Mouse (Mus musculus): ENCODE measurements around the gene Adh1.

The Adh1 gene

DNA sequence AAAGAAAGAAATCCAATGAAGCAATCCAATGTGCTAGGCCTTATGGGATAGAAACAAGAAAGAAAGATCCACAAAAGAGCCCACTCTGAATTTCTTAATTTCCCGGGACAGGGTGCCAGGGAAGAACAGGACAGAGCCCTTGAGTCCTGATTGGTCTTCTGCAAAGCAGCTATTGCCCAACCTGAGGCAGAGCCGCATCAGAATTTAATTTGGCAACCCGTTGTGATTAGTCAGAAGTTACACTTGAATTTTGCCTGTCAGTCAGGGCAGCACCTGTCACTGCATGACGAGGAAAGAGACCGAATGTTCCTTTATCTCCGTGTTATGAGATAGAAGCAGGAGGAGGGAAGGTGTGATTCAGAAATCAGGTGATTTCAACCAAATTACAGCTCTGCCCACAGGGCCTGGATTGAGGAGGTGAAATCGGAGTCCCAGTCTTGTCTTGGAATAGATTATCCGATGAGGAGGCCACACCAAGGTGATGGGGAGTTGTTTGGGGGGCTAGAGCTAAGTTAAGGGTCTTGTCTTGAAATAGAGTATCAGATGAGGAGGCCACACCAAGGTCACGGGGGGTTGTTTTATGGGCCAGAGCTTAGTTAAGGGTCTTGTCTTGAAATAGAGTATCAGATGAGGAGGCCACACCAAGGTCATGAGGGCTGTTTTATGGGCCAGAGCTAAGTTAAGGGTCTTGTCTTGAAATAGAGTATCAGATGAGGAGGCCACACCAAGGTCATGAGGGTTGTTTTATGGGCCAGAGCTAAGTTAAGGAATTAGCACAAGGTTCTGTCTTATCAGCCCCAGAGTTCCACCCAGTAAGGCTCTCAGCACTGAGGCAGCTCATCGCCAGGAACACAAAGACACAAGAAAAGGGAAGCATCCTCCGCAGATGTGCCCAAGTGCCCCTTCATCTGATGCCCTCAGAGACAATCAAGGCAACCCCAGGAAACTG is at the start of gene Adh1:
Gene Adh1 (plus strand): TSS at position 271 of the 949 bp plus-strand sequence.
- DNase-seq: no peak

DNA sequence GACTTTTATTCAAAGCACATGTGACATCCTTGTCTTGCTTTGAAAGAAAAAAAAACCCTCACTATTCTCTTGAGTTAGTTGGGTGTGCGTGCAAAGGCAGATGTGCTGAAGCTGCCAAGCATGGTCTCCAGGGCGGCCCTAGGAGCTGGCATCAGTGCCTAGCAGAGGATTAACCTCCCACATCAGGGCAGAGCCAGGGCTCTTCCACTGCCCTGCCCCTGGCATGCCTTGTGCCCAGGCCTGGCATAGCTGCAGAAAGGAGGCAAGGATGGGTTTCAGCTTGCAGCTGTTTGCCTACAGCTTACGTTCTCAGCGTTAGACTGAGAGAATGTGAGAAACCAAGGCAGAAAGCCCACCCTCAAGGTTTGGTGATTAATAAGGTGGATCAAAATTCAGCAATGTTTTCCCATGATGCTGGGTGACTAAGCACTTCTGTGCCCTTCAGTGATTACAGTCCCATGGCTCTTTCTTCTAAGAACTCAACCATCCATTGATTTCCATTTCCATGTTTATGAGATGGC is 48.3 kb upstream of the Adh1 start:
- DNase-seq: no peak

DNA sequence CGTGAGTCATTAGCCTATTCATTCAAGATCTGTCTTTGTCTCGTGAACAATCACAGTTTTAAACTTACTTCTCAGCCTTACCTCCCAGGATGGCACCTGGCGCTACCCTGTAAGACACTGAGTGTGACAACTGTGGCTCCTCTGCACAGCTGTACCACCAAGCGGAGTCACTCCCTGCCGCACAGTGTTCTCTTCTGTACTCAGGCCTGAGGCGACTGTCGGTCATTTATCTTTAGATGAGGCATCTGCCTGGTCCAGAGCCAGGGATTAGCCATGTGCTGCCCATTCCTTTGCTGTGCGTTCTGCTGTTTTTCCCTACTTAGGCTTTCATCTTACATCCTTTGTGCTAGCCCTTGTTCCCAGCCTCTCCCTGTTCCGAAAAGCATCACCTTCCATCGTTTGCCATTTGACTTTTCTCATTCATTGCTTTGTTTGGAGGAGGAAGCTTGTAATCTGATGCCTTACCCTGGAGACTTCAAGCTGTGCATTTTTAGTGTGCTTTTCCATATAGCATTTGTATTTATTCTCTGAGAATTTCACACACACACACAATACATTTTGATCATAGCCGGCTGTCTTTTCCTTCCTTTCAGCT is 45.3 kb upstream of the Adh1 start:
- DNase-seq: no peak

DNA sequence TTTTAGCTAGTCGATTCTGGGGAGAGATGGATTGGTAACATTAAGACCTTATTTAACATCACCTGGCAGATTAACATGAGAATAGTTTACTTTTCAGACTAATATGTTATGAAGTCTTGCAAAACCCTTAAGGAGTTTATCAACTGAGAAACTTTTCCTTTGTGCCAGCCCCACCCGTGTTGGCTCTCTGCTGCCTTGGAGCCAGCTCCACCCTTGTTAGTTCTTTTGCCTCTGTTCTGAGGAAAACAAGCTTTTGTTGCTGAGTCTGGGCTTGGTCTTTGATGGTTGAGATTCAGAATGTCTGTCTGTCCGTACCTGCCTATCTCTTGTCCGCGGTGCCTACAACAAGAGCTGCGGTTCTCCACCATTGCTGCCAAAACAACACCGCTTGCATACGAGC is 44.7 kb upstream of the Adh1 start:
- no peak for DNase-seq

DNA sequence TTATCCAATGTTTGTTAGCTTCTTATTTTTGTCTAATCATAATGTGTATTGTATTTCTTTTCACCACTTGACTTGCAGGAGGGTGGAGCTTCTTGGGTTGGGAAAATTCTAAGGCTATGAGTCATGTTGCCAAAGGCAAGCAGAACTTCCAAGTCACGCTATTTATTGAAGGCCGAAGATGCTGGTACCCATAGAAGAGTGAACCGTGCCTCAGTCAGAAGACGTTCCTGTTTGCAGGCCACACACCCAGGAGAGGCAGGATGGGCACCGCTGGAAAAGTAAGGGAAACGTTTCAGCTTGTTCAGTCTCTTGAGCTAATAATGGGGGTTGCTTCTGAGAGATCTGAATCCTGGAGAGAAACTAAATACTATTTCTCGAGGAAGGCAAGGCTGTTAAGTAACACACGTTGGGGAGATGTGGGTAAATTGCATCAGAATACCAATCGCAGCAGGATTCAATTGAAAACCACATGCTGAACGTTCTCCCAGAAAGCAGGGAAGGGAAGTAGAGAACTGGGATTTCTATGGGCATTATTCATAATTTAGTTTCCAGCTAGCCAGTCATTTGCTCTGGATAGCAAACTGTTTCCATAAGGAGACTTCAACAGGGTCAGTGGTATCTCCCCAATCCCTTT is 43.0 kb upstream of the Adh1 start, which contains the start of gene Adh7:
Gene Adh7 (plus strand): TSS at position 130 of the 634 bp plus-strand sequence.
- DNase-seq: no peak

DNA sequence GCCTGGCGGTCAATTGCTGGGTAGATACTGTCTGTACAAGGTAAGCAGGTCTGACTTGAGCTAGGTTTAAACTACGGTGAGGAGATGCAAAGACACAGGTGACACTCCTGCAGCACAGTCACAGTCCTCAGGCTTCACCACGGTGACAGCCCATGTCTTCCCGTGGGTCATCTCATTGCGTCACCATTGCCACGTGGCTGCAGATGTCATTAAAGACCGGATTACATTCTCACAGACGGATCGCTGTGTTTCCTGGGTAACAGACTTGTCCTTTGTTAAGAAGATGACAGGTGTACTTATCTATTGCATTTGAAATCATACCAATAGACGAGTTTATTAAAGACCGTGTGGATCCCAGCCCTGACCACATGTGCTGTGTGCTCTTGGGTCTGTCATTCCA is 39.7 kb upstream of the Adh1 start:
- DNase-seq: no peak

DNA sequence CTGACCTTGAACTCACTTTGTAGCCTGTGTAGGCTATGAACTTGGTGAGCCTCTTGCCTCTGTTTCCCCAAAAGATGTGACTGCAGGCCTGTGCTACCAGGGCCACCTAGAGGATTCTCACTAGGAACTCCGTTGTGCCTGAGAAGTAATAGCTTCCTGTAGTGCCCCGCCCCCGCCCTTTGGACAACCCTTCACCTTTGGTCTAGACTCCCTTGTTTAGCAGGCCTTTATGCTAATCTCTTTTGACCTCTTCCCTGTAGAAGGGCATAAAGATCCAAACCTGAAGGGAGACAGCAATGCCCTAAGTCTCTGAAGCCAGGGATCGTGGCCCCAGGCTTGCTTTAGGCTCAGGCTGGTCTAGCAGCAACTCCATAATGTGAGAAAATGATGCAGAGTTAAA is 38.3 kb upstream of the Adh1 start:
- no peak for DNase-seq

DNA sequence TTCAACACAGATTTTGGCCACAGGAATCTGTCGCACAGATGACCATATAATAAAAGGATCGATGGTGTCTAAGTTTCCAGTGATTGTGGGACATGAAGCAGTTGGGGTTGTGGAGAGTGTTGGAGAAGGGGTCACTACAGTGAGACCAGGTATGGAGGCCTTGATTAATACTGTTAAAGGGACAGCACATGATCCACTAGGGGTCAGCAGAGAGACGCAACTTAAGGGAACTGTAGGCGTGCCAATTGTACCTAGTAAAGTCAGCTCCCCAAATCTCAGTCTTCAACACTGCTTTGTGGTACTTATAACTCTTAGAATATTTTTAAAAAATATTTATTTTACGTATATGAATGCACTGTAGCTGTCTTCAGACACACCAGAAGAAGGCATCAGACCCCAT is 37.8 kb upstream of the Adh1 start:
- peak; percentile 47 for DNase-seq

DNA sequence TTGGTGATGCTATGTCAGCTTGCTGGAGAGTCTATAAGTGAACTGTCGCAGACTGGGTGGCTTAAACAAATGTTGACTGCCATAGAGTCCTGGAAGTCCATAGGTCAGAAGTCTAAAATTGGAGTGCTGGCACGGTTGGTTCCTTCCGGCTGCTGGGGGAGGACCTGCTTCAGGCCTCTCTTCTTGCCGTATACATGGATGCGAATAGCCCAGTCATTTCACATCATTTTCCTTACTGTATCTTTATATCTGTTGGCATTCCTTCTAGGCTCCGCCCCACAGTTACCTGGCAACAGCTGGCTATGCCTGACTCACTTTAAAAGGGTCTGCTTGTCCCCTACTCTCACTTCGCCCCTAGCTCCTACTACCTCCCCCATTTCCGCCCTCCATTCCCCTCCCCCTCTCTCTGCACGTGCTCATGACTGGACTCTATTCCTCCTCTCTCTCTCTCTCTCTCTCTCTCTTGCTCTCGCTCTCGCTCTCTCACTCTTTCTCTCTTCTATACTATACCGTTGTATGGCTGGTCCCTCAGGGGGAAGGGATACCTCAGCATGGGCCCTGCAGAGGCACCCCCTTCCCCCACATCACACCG is 36.3 kb upstream of the Adh1 start:
- no peak for DNase-seq

DNA sequence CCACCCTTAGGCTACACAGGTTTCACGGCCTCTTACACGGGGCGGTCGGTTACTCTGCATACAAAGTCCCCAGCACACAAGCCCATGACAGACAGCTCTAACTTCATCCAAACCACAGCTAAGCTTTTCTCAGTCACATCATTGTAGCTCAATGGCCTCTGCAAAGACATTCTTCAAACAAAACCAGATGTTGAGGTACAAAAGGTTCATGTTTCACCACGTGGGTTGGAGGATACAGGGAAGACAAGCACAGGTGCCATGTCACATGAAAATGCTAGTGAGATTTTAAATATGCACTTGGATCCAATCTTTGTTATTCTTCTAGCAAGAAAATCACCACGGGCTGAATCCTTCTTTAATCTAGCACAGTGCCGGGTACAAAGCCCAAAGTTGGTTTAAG is 35.5 kb upstream of the Adh1 start:
- no peak for DNase-seq

DNA sequence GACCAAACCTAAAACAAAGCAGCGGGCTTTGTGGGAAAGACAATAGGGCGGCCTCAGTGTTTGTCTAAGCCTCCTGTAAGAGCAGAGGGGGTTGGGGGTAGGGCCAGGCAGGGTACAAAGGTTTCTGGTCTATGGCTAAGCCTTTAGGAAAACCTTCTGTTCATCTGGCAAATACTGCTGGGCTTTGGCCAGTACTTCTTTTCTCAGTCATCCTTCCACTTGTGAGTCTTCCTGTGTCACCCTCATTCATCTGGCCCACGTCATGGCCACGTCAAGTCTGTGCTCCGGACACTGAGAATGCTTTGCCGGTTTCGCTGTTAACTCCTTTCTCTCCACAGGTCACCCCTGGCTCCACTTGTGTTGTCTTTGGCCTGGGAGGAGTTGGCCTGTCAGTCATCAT is 34.9 kb upstream of the Adh1 start:
- DNase-seq: no peak

DNA sequence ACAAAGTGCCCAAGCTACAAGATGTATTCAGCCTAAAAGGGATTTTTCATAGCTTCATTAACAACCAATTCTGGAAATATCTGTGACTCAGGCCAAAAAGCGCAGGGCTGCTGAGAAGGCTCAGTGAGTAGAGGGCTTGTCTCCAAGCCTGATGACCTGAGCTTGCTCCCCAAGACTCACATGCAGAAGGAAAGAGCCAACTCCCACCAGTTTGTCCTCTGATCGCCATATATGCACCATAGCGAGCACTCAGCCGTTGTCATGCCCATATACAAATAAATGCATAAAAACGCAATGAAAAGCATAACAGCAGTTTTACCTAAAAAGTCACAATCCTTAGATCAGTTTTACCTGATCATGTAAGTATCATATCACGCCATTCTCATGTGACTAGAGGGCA is 34.3 kb upstream of the Adh1 start:
- no peak for DNase-seq

DNA sequence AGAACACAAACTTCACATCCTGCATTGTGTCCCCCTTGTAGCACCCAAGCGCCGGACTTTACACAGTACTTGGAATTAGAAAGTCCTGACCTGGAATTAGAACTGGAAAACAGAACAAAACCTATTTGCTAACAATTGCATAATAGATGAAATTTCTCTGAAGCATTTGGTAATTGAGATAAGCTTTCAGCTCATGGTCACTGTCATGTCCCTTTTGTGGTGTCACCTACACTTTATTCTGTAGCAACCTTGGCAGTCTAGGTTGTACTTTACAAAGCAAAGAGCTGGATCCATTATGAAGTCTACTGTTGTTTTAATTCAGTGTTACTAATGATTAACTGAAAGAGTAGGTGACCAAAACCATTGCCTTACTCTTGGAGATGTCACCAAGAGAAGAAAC is 33.7 kb upstream of the Adh1 start:
- no peak for DNase-seq

DNA sequence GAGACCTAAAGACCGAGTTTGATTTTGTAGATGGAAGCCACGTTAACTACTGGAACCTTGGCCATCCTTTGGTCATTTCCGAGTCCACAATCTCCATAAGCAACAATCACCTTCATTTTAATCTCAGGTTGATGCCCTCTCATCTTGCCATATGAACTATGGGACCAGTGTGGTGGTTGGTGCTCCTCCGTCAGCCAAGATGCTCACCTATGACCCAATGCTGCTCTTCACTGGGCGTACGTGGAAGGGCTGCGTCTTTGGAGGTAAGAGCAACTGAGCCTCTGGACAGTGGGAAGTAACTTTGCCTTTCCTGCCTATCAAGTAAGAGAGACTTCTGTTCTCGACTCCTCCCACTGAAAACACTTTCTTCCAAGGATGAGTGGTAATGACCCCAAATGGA is 33.0 kb upstream of the Adh1 start:
- no peak for DNase-seq

DNA sequence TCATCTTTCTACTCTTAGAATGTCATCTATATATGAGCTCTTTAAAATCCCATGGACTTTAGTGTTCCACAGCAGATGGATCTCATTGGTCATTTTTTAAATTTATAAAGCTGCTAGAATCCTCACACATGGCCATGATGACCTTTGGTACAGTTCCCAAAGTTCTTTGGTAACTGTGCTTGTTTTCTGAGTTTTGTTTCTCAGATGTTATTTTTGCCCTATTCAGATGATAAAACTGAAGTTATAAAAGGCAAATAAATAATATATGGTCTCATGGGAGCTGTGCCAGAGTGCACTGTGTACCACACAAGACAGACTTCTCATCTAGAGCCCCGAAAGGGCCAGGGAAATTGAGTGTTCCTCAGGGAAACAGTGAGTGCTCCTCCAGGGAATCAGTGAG is 31.3 kb upstream of the Adh1 start:
- DNase-seq: no peak

DNA sequence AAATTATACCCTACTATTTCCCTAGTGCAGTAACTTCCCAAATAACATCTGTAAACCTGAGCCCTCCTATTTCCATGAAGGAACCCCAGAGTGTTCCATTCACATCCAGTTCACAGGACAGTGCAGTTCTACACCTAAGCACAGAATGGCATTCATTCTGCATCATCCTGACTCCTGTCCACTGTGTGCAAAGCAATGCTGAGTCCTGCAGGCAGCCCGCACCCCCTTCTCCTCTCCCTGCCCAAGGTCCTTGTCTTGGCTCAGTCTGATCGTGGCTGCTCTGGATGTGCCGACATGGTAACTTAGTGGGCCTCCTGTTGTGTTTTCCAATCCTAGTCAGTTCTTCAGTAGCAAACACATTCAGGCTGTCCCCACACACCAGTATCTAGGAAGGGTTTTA is 30.5 kb upstream of the Adh1 start:
- DNase-seq: no peak

DNA sequence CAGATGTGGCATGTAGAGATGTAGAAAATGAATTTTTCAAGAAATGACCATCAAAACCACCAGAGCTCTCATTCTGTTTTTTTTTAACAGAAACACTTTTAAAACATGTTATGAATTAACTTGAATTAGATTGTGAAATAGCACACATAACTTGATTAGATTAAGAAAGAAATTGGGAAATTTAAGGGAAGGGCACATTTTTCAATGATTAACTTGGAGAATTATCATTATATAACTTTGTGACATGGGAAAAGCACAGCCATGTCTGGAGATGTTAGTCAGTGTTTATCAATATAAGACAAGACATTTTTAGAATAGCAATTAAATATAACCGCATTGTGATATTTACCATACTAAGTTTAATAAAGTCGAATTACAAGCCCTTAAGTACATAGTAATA is 29.3 kb upstream of the Adh1 start:
- no peak for DNase-seq

DNA sequence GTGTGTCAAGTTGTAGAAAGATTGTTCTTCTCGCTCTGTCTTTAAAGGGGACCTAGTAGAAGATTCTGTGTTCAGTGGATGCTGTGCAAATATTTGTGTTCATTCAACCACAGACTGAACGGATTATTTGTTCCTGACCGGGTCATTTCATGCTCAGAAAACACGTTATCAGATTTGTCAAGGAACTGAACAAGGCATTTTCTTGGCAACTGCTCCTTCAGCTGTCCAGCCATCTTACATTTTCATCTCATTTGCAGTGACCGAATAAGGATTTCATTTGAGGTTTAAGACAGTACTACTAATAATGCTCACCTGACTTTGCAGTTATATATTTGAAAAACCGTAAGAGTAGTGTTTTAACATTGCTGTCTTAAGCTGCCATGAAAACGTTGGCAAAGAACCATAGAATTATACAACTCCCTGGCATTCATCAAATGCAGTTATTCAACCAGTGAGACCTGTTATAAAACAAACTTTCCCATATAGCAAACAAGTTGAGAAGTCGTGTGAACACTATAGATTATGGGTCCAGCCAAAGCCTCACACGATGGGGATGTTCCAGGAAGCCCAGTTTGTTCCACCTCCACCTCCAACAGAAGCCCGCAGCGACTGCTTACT is 24.1 kb upstream of the Adh1 start:
- no peak for DNase-seq

DNA sequence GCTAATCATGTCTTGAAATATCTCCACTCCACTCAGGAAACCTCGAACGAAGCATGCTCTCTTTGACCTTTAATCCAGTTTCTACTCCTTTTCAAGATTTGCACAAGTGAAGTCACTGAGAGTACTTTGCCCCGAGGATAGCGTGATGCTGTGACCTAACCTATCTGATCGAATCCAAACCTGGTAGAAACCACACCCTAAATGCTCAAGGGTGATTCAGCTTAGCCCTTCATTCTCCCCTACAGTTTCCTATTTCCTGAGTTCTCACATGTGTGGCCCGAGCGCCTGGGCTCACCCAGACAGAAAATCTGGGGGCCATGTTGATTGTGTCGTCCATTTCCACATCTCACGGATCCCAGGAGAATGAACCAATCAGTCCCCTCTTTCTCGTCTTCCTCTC is 22.7 kb upstream of the Adh1 start:
- DNase-seq: no peak

DNA sequence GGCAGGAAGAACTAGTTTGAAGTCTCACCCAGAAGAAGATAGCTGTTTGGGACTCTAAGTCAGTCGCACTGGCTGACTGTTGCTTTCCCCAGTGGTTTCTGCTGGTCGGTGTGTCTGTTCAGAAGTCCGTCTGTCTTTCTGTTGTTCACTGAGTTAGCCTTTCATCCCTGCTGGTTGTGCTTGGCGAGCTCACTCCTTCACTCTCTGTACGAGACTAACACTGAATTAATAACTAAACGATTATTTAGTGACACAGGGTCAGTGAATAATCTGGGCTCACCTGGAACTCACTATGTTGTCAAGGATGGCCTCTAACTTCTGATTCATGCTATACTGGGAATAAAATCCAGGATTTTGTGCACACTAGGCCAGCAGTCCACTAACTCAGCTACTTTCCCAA is 21.3 kb upstream of the Adh1 start:
- DNase-seq: no peak

DNA sequence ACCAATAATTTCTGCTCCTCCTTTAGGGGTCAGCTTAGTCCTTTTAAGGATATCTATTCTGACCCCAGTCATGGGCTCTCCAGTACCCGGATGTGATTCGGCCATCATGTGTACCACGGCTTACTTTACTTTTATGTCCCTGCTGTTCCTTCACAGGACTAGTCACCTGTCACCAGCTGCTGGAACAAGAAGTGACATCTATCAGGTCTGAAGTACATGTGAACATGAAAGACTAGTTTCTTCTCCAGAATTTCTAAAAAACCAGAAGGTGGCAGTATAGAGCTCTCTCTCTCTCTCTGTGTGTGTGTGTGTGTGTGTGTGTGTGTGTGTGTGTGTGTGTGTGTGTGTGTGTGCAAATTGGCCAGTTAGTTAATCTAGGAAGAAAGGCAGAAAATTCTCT is 20.4 kb upstream of the Adh1 start:
- no peak for DNase-seq

DNA sequence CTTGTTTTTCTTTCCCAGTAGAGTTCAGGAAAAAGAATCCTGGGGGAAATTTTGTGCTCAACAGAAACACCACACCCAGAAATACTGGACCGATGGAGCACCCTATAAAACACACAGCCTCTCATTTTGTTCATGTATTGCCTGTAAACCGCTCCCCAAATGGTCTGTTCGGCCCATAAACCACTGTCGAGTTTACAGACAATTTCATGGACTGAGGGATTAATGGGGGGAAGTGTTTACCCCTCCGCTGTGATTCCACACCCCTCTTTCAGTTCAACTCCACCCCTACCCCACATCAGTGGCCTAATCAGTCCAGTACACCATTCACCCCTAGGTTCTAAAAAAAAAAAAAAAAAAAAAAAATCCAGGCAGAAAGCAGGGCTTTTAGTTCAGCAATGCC is 19.8 kb upstream of the Adh1 start:
- DNase-seq: no peak

DNA sequence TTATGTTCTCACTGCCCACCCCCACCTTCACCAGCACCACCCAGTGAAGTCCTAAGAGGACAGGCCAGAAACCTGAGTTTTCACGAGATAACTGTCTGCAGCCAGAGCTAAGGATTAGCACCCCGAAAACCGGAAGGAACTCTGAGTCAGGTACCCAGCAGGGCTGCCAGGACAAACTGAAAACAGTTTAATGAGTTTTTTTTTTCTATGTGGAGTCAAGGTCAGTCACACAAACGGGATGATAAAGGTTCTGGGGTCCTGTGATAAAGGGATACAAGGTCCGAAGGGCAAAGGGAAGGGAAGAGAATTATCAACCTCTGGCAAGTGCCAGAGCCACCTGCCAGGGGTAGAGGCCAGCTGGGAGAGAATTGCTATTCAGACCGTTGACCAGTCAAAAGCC is 19.4 kb upstream of the Adh1 start:
- DNase-seq: no peak

Measured in layer of hippocampus, adult 9-11 months (tissue).